9 mouse cellular contexts compared by ENCODE assay signal in the genomic region with DNA sequence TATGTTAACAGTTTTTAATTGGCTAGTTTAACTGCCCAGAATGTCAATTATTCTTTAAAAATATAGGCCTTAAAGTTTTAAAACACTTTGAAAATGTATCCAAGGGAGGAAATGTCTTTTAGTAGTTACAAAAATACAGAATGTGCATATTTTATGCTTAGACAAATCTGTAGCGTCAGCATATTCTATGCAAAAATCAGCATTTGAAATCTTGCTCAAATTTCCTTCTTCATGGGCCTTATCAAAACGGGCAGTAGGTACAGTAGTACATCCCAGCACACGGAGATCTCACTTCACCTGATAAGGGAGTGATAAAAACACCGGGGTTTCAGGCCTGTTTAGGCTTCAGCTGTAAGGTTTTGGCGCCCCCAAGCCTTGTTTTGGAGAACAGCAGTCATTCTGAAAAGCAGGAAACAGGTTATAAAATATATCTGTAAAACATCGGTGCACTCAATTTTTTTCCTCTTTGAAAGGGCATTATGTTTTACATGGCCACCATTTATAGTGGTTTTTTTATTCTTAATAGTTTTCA.
DNase-seq lines count a peak whose midpoint lies in the region; ATAC-seq and TF ChIP-seq lines count a peak whose summit lies in the region.
"Had no signal": no experiment of that assay in that cellular context is flagged by ENCODE, and none has a peak within 500 bp of the region (broad histone marks: within the 10 kb centered on the region; RNA-seq: fewer than 3 reads in every experiment).

No protein-coding gene starts in this region.

- no peaks in the 10 kb centered on the region for H3K4me1 ChIP-seq in intestine, embryonic 16.5 days (ENCODE audit: control insufficient read depth, insufficient read depth, low read length)

- ATAC-seq in intestine, embryonic 16.5 days, result no peak

- no peak overlapping the region for H3K4me2 ChIP-seq in intestine, embryonic 16.5 days (ENCODE audit: low read depth, low read length)

- H3K9ac ChIP-seq in intestine, embryonic 16.5 days (ENCODE audit: low read depth, low read length), result no peak overlapping the region

- 27% methylated on average over 6 of the region's 6 CpGs for WGBS in intestine, embryonic 16.5 days

- H3K27ac ChIP-seq in gastrocnemius, adult 2 months, result no peak overlapping the region
- H3K27ac ChIP-seq in intestine, embryonic 16.5 days (ENCODE audit: low read length), result no peak overlapping the region

- H3K4me3 ChIP-seq in gastrocnemius, adult 2 months, result no peak overlapping the region
- no peak overlapping the region for H3K4me3 ChIP-seq in intestine, embryonic 16.5 days (ENCODE audit: low read length)
- H3K4me3 ChIP-seq: myocyte had no signal

- no peak for DNase-seq in gastrocnemius, adult 2 months
- DNase-seq in gastrocnemius, postnatal 25 days, result no peak
- peak; percentile 9 for DNase-seq in urinary bladder, postnatal 14 days (ENCODE audit: low spot score)
- no peak for DNase-seq in urinary bladder, postnatal 10 days (ENCODE audit: low spot score)
- peak; percentile 43 to 61 for DNase-seq in frontal cortex, postnatal 36 days (ENCODE audit: low spot score in 2 of 2)
- DNase-seq in left cerebral cortex, postnatal 4 days, result peak; percentile 44
- peak; percentile 60 to 78 for DNase-seq in right cerebral cortex, postnatal 10 days (ENCODE audit: low spot score in 2 of 2)

- H3K36me3 ChIP-seq in intestine, embryonic 16.5 days (ENCODE audit: control insufficient read depth, insufficient read depth, low read length), result no peaks in the 10 kb centered on the region

- TF ChIP-seq CTCF in gastrocnemius, adult 2 months (IDR thresholded peaks at IDR 0.05), result peak; percentile 45

- H3K27me3 ChIP-seq in intestine, embryonic 16.5 days (replicated peaks; ENCODE audit: control insufficient read depth, insufficient read depth, low read length), result no peaks in the 10 kb centered on the region

- intact Hi-C loops in gastrocnemius, adult 2 months (cut with DNase I), result no loop called here
- intact Hi-C loops in left cerebral cortex, postnatal 4 days (cut with DNase I), result loop anchor here (10.0 kb wide), 1 partner anchor 563 kb away; no protein-coding TSS in a partner anchor

- no peaks in the 10 kb centered on the region for H3K9me3 ChIP-seq in intestine, embryonic 16.5 days (ENCODE audit: control insufficient read depth, low read length)

Comparison
In these comparisons a context has a peak if more than half of its experiments do, and no peak if none do; other contexts are left out.
1. DNase-seq: peak in urinary bladder, postnatal 14 days (single experiment), frontal cortex, postnatal 36 days (2 of 2), left cerebral cortex, postnatal 4 days (single experiment) and right cerebral cortex, postnatal 10 days (2 of 2); none in gastrocnemius, adult 2 months (single experiment), gastrocnemius, postnatal 25 days (single experiment) and urinary bladder, postnatal 10 days (single experiment).